Mouse (Mus musculus) CH12.LX (cell line): ENCODE measurements around the gene Map7. TPM values are rescaled to one million over a fixed set of nuclear protein-coding genes. Genes with fewer than 3 reads are reported as not detected.

Experiments used
- DNase-seq: peaks from one replicate; pipeline ENCODE4 v3.0.0-alpha.2; 2013; ENCODE audit errors: extremely low read depth
- H3K27ac ChIP-seq: 2 replicates; pipeline ENCODE4 v1.5.1; 2012; ENCODE audit warnings: low read depth, mild to moderate bottlenecking, control low read depth, moderate library complexity; ENCODE audit not compliant: insufficient read depth
- H3K27me3 ChIP-seq: replicated peaks from 2 replicates; pipeline ENCODE3; 2012; ENCODE audit warnings: inconsistent platforms
- H3K36me3 ChIP-seq, 2 experiments: replicated peaks in 1 of 2; 2 replicates each; pipeline versions ENCODE3 to v1.6.1; 2012; ENCODE audit warnings: inconsistent platforms in 1 of 2, low read length in 1 of 2, mild to moderate bottlenecking in 1 of 2, mixed read lengths in 1 of 2, moderate library complexity in 1 of 2; ENCODE audit not compliant: control insufficient read depth in 1 of 2, insufficient read depth in 1 of 2
- H3K4me1 ChIP-seq, 2 experiments: 2 replicates each; pipeline ENCODE4 v1.6.1; 2012; ENCODE audit warnings: inconsistent platforms in 1 of 2, moderate library complexity in 1 of 2; ENCODE audit not compliant: insufficient read depth in 2 of 2, control insufficient read depth in 1 of 2
- H3K4me2 ChIP-seq: 2 replicates; pipeline ENCODE4 v1.6.1; 2012; ENCODE audit warnings: low read depth, mild to moderate bottlenecking, control low read depth; ENCODE audit not compliant: poor library complexity, insufficient read depth, severe bottlenecking
- H3K4me3 ChIP-seq, 3 experiments: fragments of 150-350 bp in 1 of 3; sonication (generic) in 1 of 3; replicated peaks in 1 of 3; 2 replicates each; pipeline versions ENCODE3 to v1.5.1; 2011 to 2012; ENCODE audit warnings: low read depth in 2 of 3, low read length in 2 of 3, mild to moderate bottlenecking in 2 of 3, moderate library complexity in 2 of 3, control low read depth in 1 of 3, improper control_type of control experiment in 1 of 3, inconsistent platforms in 1 of 3, mixed read lengths in 1 of 3; ENCODE audit not compliant: poor library complexity in 1 of 3
- H3K79me2 ChIP-seq: replicated peaks from 2 replicates; pipeline ENCODE4 v1.6.1; 2012; ENCODE audit warnings: mild to moderate bottlenecking, moderate library complexity; ENCODE audit not compliant: control insufficient read depth, poor library complexity, insufficient read depth, severe bottlenecking; ENCODE audit errors: extremely low read depth
- H3K9ac ChIP-seq: 2 replicates; pipeline ENCODE4 v1.6.1; 2012; ENCODE audit warnings: low read depth, mild to moderate bottlenecking, control low read depth, moderate library complexity; ENCODE audit not compliant: insufficient read depth
- H3K9me3 ChIP-seq: replicated peaks from 2 replicates; pipeline ENCODE3; 2012; ENCODE audit warnings: low read length, inconsistent platforms, mixed read lengths
- CHD1 ChIP-seq: IDR thresholded peaks from 2 replicates; pipeline ENCODE4 v1.6.1; 2012; ENCODE audit warnings: low read depth, low read length, improper control_type of control experiment, inconsistent platforms
- CHD2 ChIP-seq: IDR thresholded peaks from 2 replicates; pipeline ENCODE4 v1.6.1; 2011; ENCODE audit warnings: low read length, improper control_type of control experiment
- E2F4 ChIP-seq: IDR thresholded peaks from 2 replicates; pipeline ENCODE4 v1.6.1; 2011; ENCODE audit warnings: low read depth, low read length, improper control_type of control experiment; ENCODE audit not compliant: insufficient replicate concordance
- ELF1 ChIP-seq: IDR thresholded peaks from 2 replicates; pipeline ENCODE4 v1.6.1; 2014; ENCODE audit warnings: low read depth, mild to moderate bottlenecking, inconsistent platforms, low read length, improper control_type of control experiment
- EP300 ChIP-seq: IDR thresholded peaks from 2 replicates; pipeline ENCODE4 v1.6.1; 2011; ENCODE audit warnings: low read length, improper control_type of control experiment
- ETS1 ChIP-seq: conservative IDR thresholded peaks from 2 replicates; pipeline ENCODE4 v1.6.1; 2012; ENCODE audit warnings: low read depth, mild to moderate bottlenecking, inconsistent platforms, low read length, improper control_type of control experiment, moderate library complexity
- GABPA ChIP-seq: IDR thresholded peaks from 2 replicates; pipeline ENCODE4 v1.6.1; 2012; ENCODE audit warnings: low read depth, low read length, improper control_type of control experiment, inconsistent platforms; ENCODE audit not compliant: insufficient replicate concordance
- HCFC1 ChIP-seq: IDR thresholded peaks from 2 replicates; pipeline ENCODE4 v1.6.1; 2012; ENCODE audit warnings: low read depth, mild to moderate bottlenecking, inconsistent platforms, low read length, improper control_type of control experiment
- IRF4 ChIP-seq: IDR thresholded peaks from 2 replicates; pipeline ENCODE4 v1.6.1; 2014; ENCODE audit warnings: low read depth, mild to moderate bottlenecking, inconsistent platforms, low read length, improper control_type of control experiment
- JUN ChIP-seq: IDR thresholded peaks from 2 replicates; pipeline ENCODE4 v1.6.1; 2011; ENCODE audit warnings: low read depth, mild to moderate bottlenecking, low read length, improper control_type of control experiment, moderate library complexity; ENCODE audit not compliant: insufficient read depth
- JUND ChIP-seq: conservative IDR thresholded peaks from 2 replicates; pipeline ENCODE4 v1.6.1; 2011; ENCODE audit warnings: low read depth, low read length, improper control_type of control experiment
- KAT2A ChIP-seq: IDR thresholded peaks from 2 replicates; pipeline ENCODE4 v1.6.1; 2012; ENCODE audit warnings: low read length, improper control_type of control experiment, inconsistent platforms; ENCODE audit not compliant: insufficient replicate concordance
- MAX ChIP-seq: IDR thresholded peaks from 2 replicates; pipeline ENCODE4 v1.6.1; 2011; ENCODE audit warnings: low read length, improper control_type of control experiment
- MEF2A ChIP-seq: IDR thresholded peaks from 2 replicates; pipeline ENCODE4 v1.6.1; 2014; ENCODE audit warnings: low read depth, mild to moderate bottlenecking, inconsistent platforms, low read length, improper control_type of control experiment, borderline replicate concordance
- POLR2AphosphoS2 ChIP-seq: IDR thresholded peaks from 2 replicates; pipeline ENCODE4 v1.6.1; 2011; ENCODE audit warnings: low read depth, low read length, improper control_type of control experiment
- RCOR1 ChIP-seq: conservative IDR thresholded peaks from 2 replicates; pipeline ENCODE4 v1.6.1; 2012; ENCODE audit warnings: low read depth, mild to moderate bottlenecking, inconsistent platforms, low read length, improper control_type of control experiment
- SIN3A ChIP-seq: IDR thresholded peaks from 2 replicates; pipeline ENCODE4 v1.6.1; 2012; ENCODE audit warnings: low read length, improper control_type of control experiment, inconsistent platforms
- TBP ChIP-seq: conservative IDR thresholded peaks from 2 replicates; pipeline ENCODE4 v1.6.1; 2011; ENCODE audit warnings: low read depth, low read length, improper control_type of control experiment
- TCF12 ChIP-seq: IDR thresholded peaks from 2 replicates; pipeline ENCODE4 v1.6.1; 2014; ENCODE audit warnings: low read depth, mild to moderate bottlenecking, inconsistent platforms, low read length, improper control_type of control experiment
- UBTF ChIP-seq: IDR thresholded peaks from 2 replicates; pipeline ENCODE4 v1.6.1; 2012; ENCODE audit warnings: low read depth, mild to moderate bottlenecking, inconsistent platforms, low read length, improper control_type of control experiment, moderate library complexity
- USF1 ChIP-seq: IDR thresholded peaks from 2 replicates; pipeline ENCODE4 v1.6.1; 2014; ENCODE audit warnings: low read depth, mild to moderate bottlenecking, inconsistent platforms, low read length, improper control_type of control experiment
- USF2 ChIP-seq: conservative IDR thresholded peaks from 2 replicates; pipeline ENCODE4 v1.6.1; 2011; ENCODE audit warnings: low read depth, low read length, improper control_type of control experiment
- ZMIZ1 ChIP-seq: IDR thresholded peaks from 2 replicates; pipeline ENCODE4 v1.6.1; 2012; ENCODE audit warnings: low read depth, mild to moderate bottlenecking, inconsistent platforms, low read length, improper control_type of control experiment
- dilution Hi-C: fragments of 300-500 bp; cut with MboI; formaldehyde crosslinking; loops from 2 replicates; pipeline ENCODE4 v1.14.3; 2020; ENCODE audit warnings: low sequenced_read_pairs; ENCODE audit not compliant: extremely low pct_unique_long_range_greater_than_20kb, extremely low pct_ligation_motif_present
- in situ Hi-C: fragments of 300-500 bp; cut with MboI; formaldehyde crosslinking; loops from 3 replicates; pipeline ENCODE4 v1.14.3; 2019; ENCODE audit warnings: low sequenced_read_pairs, low pct_ligation_motif_present, low pct_unique_long_range_greater_than_20kb, mixed read lengths
- polyA plus RNA-seq: library from polyadenylated mRNA; unstranded; fragments of >175 nt; gene quantifications from 2 replicates; pipeline ENCODE4 v1.2.1, GENCODE M21; 2012; ENCODE audit warnings: low read depth; ENCODE audit not compliant: insufficient read length
- total RNA-seq, 2 experiments: library from RNA; depleted of rRNA; stranded (reverse); fragments of 300-350 nt in 1 of 2; fragments of >200 nt in 1 of 2; gene quantifications; 2 replicates each; pipeline ENCODE4 v1.2.3; 2012 to 2014

Gene Map7
- total and polyA plus RNA-seq, 3 experiments: 7.4 to 31.1 (median 21.6) TPM

DNA sequence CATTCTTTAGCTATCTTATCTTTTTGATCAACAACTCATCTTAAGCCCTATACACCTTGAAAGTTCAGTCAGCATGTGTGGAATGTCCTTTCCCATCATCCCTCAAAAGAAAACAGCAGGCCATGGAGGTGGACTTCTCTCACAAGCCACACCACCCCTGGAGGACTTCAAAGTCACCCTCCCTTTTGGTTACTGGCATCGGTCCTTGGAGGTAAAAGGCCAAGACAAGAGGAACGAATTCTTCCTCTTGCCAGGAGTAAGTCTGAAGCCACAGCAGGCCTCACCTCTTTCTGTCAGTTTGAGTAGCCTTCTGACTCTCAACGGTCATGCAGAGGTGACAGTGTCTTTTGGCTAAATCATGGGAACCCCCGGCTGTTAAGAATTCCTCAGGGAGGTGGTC lies 36.1 kb downstream of the Map7 start:
- Histone ChIP-seq H3K9ac (no peak overlapping the region), H3K4me2 (no peak overlapping the region), H3K9me3 (no peaks in the 10 kb centered on the region), H3K27me3 (no peaks in the 10 kb centered on the region)
- in situ Hi-C loops: no loop called here
- dilution Hi-C loops: no loop called here
- TF ChIP-seq HCFC1 (no peak), CHD1 (no peak), USF1 (no peak), IRF4 (no peak), RCOR1 (no peak), E2F4 (no peak), TBP (no peak), JUND (no peak), MAX (no peak), ELF1 (no peak), UBTF (no peak), CHD2 (no peak), ETS1 (no peak), SIN3A (no peak), GABPA (no peak), USF2 (no peak), MEF2A (no peak)
- TF ChIP-seq, all 38 proteins: peak for 0
- Histone ChIP-seq H3K27ac (no peak overlapping the region), H3K4me3 (no peak overlapping the region), H3K36me3 (no peaks in the 10 kb centered on the region), H3K4me1 (peaks cover 0 to 22% of the 10 kb centered on the region in 2 experiments; a peak in 2 of 4 replicates), H3K79me2 (no peaks in the 10 kb centered on the region)
- DNase-seq: no peak

DNA sequence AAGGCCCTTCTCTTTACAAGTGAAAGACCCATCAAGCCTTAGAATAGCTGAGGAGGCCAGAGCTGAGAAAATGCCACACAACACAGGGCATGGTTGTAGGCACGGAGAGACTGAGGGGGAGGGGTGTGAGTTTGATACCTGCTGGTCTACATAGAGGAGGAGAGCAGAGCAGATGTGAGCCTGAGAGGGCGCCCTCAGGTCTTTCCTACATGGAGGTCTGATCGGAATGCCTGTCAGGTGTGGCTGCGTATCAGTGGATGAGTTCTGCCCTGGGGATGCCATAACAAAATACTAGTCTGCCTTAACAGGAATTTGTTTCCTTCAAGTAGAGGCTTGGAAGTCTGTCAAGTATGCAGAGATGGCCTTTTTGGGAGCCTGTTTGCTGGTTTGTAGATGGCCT lies 37.0 kb downstream of the Map7 start:
- Histone ChIP-seq H3K79me2 (no peaks in the 10 kb centered on the region), H3K27ac (no peak overlapping the region), H3K36me3 (no peaks in the 10 kb centered on the region), H3K27me3 (no peaks in the 10 kb centered on the region), H3K4me3 (no peak overlapping the region), H3K9me3 (no peaks in the 10 kb centered on the region), H3K4me1 (peaks cover 0 to 22% of the 10 kb centered on the region in 2 experiments; a peak in 2 of 4 replicates), H3K9ac (no peak overlapping the region), H3K4me2 (no peak overlapping the region)
- no peak for TF ChIP-seq ZMIZ1
- TF ChIP-seq JUN: no peak
- no peak for TF ChIP-seq KAT2A
- TF ChIP-seq UBTF: no peak
- no peak for TF ChIP-seq E2F4
- no peak for TF ChIP-seq POLR2AphosphoS2
- TF ChIP-seq HCFC1: no peak
- TF ChIP-seq EP300: no peak
- no peak for TF ChIP-seq TCF12
- in situ Hi-C loops: no loop called here
- dilution Hi-C loops: no loop called here
- no peak for DNase-seq
